Mouse (Mus musculus): Measurements from ENCODE around the gene Mknk2. TPM values are rescaled to one million over a fixed set of nuclear protein-coding genes. Genes with fewer than 3 reads are reported as not detected.
A peak's percentile ranks its signal among the peaks of the same experiment; 100 is the strongest.

The Mknk2 gene
- polyA plus RNA-seq (2012; rRNA removed) = 108 and 147 TPM in 2 replicates
- polyA plus RNA-seq (2014; fragmentation: Nextera tagmentation; extraction: Ambion mirVana) = 93.0 and 97.7 TPM in 2 replicates

DNA sequence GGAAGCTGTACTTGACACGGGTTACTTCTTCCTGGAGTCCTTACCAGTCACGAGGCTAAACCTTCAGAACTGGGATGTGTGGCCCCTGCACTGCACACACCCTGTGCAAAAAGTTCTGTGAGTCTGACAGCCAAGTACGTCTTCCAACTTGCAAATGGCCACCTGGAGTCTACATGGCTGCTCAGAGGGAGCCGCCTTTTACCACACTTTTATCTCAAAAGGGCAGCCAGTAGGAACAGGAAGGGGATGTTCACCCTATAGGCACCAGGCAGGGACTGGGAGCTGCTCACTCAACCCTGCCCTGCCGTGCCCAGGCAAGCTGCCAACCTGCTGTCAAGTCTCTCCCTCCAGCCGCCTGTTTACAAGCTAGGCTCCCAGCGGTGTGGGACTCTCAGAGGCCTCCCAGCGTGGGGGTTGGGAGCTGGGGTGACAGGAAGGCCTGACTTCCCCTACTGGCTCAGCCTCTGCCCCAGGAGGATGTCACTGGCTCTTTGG, at the start of gene Mknk2:
Mknk2 (minus strand) TSS at position 171 of the 495 bp plus-strand sequence.
- H3K4me3 ChIP-seq (replicated peaks; ENCODE audit: low read length) = peak within 1 kb of the TSS; percentile 97
- TF ChIP-seq POLR2A (IDR thresholded peaks at IDR 0.05; ENCODE audit: borderline replicate concordance, extremely low read depth, insufficient read depth, insufficient read length) = no peak
- peaks cover 12% of the 10 kb centered on the region; the same call in 1 of the 2 replicates for H3K36me3 ChIP-seq (ENCODE audit: control insufficient read depth, insufficient read depth, low read length)
- no peak for ATAC-seq (ENCODE audit: low FRiP score, low read depth)
- H3K27me3 ChIP-seq (ENCODE audit: control insufficient read depth, insufficient read depth, low read length) = no peaks in the 10 kb centered on the region
- peak within 1 kb of the TSS; percentile 53 for H3K9ac ChIP-seq (ENCODE audit: low read depth, low read length, severe bottlenecking)
- 14% methylated on average over 8 of the region's 8 CpGs for WGBS
- H3K4me2 ChIP-seq (replicated peaks; ENCODE audit: low read depth, low read length, severe bottlenecking) = peak within 1 kb of the TSS; percentile 55
- no peaks in the 10 kb centered on the region for H3K9me3 ChIP-seq (ENCODE audit: control insufficient read depth, low read length)
- H3K4me1 ChIP-seq (ENCODE audit: control insufficient read depth, insufficient read depth, low read length) = peaks cover 48% of the 10 kb centered on the region
- peak within 1 kb of the TSS; percentile 86 for H3K27ac ChIP-seq (replicated peaks; ENCODE audit: low read depth, low read length)
- DNase-seq (ENCODE audit: low spot score) = peak; percentile 71

DNA sequence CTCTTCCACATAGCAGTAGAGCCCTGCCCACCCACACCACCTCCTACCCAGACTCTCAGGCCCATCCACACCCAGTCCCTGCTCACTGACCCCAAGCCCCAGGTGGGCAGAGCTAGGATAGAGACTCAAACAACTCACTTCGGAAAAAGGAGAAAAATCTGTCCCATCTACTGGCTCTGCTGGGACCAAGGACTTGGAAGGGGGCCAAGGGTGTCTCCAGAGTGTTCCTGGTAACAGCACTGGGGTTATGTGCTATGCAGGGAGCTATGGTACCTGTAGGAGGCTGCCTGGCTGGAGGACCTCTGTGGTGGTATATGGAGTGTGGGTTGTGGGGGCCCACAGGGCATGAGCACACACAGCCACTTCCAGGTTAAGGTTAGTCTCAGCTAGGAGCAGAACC, 39.4 kb upstream of the Mknk2 start:
- peaks cover 99% of the 10 kb centered on the region for H3K36me3 ChIP-seq (ENCODE audit: control insufficient read depth, insufficient read depth, low read length)
- ATAC-seq (ENCODE audit: low FRiP score, low read depth) = no peak
- TF ChIP-seq POLR2A (IDR thresholded peaks at IDR 0.05; ENCODE audit: borderline replicate concordance, extremely low read depth, insufficient read depth, insufficient read length) = no peak

DNA sequence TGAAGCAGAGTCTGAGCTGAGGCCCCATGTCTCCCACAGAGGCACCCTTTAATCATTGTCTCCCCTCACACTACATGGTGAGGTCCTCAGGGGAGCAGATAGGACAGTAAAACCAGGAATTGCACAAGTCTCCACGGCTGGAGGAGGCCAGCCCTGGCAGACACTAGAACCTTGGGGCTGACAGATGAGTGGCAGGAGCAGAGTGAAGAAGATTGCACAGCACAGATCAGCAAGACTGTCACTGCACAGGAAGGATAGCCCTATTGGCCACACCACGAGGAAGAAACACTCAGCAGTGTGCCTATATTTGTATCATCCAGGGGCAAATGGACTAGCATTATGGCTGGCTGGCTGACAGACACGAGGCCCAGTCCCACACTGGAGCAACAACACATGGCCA, 32.9 kb upstream of the Mknk2 start:
- 84% methylated on average over 3 of the region's 3 CpGs for WGBS
- Histone ChIP-seq H3K27ac (replicated peaks; ENCODE audit: low read depth, low read length) (no peak overlapping the region), H3K4me2 (replicated peaks; ENCODE audit: low read depth, low read length, severe bottlenecking) (no peak overlapping the region), H3K4me3 (replicated peaks; ENCODE audit: low read length) (no peak overlapping the region), H3K4me1 (ENCODE audit: control insufficient read depth, insufficient read depth, low read length) (no peaks in the 10 kb centered on the region), H3K9me3 (ENCODE audit: control insufficient read depth, low read length) (no peaks in the 10 kb centered on the region), H3K9ac (ENCODE audit: low read depth, low read length, severe bottlenecking) (no peak overlapping the region), H3K36me3 (ENCODE audit: control insufficient read depth, insufficient read depth, low read length) (peaks cover 98% of the 10 kb centered on the region), H3K27me3 (ENCODE audit: control insufficient read depth, insufficient read depth, low read length) (no peaks in the 10 kb centered on the region)
- no peak for TF ChIP-seq POLR2A (IDR thresholded peaks at IDR 0.05; ENCODE audit: borderline replicate concordance, extremely low read depth, insufficient read depth, insufficient read length)
- DNase-seq (ENCODE audit: low spot score) (no peak), ATAC-seq (ENCODE audit: low FRiP score, low read depth) (no peak)

More for the DNA sequence above, 39.4 kb upstream of the Mknk2 start:
- H3K4me3 ChIP-seq (replicated peaks; ENCODE audit: low read length) = no peak overlapping the region
- no peak overlapping the region for H3K27ac ChIP-seq (replicated peaks; ENCODE audit: low read depth, low read length)
- no peak overlapping the region for H3K9ac ChIP-seq (ENCODE audit: low read depth, low read length, severe bottlenecking)
- H3K4me2 ChIP-seq (replicated peaks; ENCODE audit: low read depth, low read length, severe bottlenecking) = no peak overlapping the region
- DNase-seq (ENCODE audit: low spot score) = no peak
- no peaks in the 10 kb centered on the region for H3K9me3 ChIP-seq (ENCODE audit: control insufficient read depth, low read length)
- 81% methylated on average over 1 of the region's 1 CpGs for WGBS
- no peaks in the 10 kb centered on the region for H3K27me3 ChIP-seq (ENCODE audit: control insufficient read depth, insufficient read depth, low read length)
- no peaks in the 10 kb centered on the region for H3K4me1 ChIP-seq (ENCODE audit: control insufficient read depth, insufficient read depth, low read length)

DNA sequence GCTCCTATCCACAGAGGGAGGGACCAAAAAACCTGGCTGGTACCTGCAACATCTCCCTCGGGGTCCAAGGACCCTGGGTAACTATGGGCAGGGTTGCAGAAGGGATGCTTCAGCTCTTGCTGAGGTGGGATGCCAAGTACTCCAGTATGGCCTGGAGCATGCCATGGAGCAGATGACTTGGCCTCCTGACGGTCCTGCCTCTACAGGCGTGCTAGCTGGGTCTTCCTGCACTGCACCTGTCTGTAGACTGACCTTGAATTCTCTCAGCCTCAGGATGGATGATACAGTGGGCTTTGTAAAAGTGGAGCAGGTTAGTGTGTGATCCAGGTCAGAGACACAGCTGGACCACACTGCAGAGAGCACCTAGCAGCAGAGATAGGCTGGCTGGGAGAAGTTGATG, 27.6 kb upstream of the Mknk2 start:
- H3K36me3 ChIP-seq (ENCODE audit: control insufficient read depth, insufficient read depth, low read length) = peaks cover 50% of the 10 kb centered on the region
- no peak for TF ChIP-seq POLR2A (IDR thresholded peaks at IDR 0.05; ENCODE audit: borderline replicate concordance, extremely low read depth, insufficient read depth, insufficient read length)

DNA sequence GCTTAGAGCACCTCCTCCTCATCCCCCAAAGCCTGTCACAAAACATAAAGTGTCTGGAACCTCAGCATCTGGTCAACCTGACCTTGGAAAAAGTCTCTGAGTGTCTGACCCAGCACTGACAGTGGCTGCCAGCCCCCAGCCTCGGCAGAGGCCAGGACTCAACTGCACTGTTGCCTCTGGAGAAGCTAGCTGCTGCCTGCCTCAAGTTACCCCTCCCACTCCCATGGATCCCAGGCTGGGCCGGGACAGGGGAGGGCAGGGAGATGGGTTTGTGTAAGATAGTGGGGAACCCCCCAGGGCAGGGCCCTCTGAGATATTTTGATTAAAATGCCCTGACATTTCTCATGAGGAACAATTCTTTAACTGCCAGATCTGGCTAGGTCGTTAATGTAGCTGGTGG, 27.1 kb upstream of the Mknk2 start:
- Histone ChIP-seq H3K4me1 (ENCODE audit: control insufficient read depth, insufficient read depth, low read length) (peaks cover 21% of the 10 kb centered on the region), H3K4me2 (replicated peaks; ENCODE audit: low read depth, low read length, severe bottlenecking) (no peak overlapping the region), H3K9me3 (ENCODE audit: control insufficient read depth, low read length) (no peaks in the 10 kb centered on the region), H3K4me3 (replicated peaks; ENCODE audit: low read length) (no peak overlapping the region), H3K9ac (ENCODE audit: low read depth, low read length, severe bottlenecking) (no peak overlapping the region), H3K27me3 (ENCODE audit: control insufficient read depth, insufficient read depth, low read length) (no peaks in the 10 kb centered on the region), H3K36me3 (ENCODE audit: control insufficient read depth, insufficient read depth, low read length) (peaks cover 45% of the 10 kb centered on the region), H3K27ac (replicated peaks; ENCODE audit: low read depth, low read length) (no peak overlapping the region)
- no peak for TF ChIP-seq POLR2A (IDR thresholded peaks at IDR 0.05; ENCODE audit: borderline replicate concordance, extremely low read depth, insufficient read depth, insufficient read length)
- WGBS = 48% methylated on average over 3 of the region's 3 CpGs
- DNase-seq (ENCODE audit: low spot score) (no peak), ATAC-seq (ENCODE audit: low FRiP score, low read depth) (no peak)

More for the DNA sequence above, 27.6 kb upstream of the Mknk2 start:
- peaks cover 19% of the 10 kb centered on the region for H3K4me1 ChIP-seq (ENCODE audit: control insufficient read depth, insufficient read depth, low read length)
- H3K9me3 ChIP-seq (ENCODE audit: control insufficient read depth, low read length) = no peaks in the 10 kb centered on the region
- ATAC-seq (ENCODE audit: low FRiP score, low read depth) = no peak
- WGBS = 60% methylated on average over 3 of the region's 3 CpGs
- no peak overlapping the region for H3K4me2 ChIP-seq (replicated peaks; ENCODE audit: low read depth, low read length, severe bottlenecking)
- H3K9ac ChIP-seq (ENCODE audit: low read depth, low read length, severe bottlenecking) = no peak overlapping the region
- no peak overlapping the region for H3K4me3 ChIP-seq (replicated peaks; ENCODE audit: low read length)
- H3K27me3 ChIP-seq (ENCODE audit: control insufficient read depth, insufficient read depth, low read length) = no peaks in the 10 kb centered on the region
- DNase-seq (ENCODE audit: low spot score) = no peak
- H3K27ac ChIP-seq (replicated peaks; ENCODE audit: low read depth, low read length) = no peak overlapping the region
